Mouse (Mus musculus) Patski (cell line): ENCODE data around the gene Slc25a48. TPM values are rescaled to one million over a fixed set of nuclear protein-coding genes. Genes with fewer than 3 reads are reported as not detected.

Experiments
- ATAC-seq: fragments of 100-300 bp; one replicate; pipeline ENCODE4 v1.8.0; 2021
- CTCF ChIA-PET: fragments of 350-600 bp; sonication (Branson Sonifier 250); formaldehyde crosslinking; loops from one replicate; lab custom pipeline; 2022; ENCODE audit warnings: inconsistent platforms; lab: Charles Lee
- POLR2A ChIA-PET: fragments of 350-600 bp; sonication (Branson Sonifier 250); formaldehyde crosslinking; loops from one replicate; lab custom pipeline; 2022; ENCODE audit warnings: antibody characterized with exemption, inconsistent platforms; lab: Charles Lee
- DNase-seq: peaks from one replicate; pipeline ENCODE4 v3.0.0-alpha.2; 2011; ENCODE audit warnings: low read depth, low spot score
- H3K27me3 ChIP-seq: fragments of 371-371 bp; one replicate; pipeline ENCODE4 v1.5.1; 2021
- CTCF ChIP-seq: fragments of 100-300 bp; IDR thresholded peaks from one replicate; pipeline ENCODE4 v1.5.1; 2021
- in situ Hi-C: fragments of 300-500 bp; cut with MboI; formaldehyde crosslinking; loops from 3 replicates; pipeline ENCODE4 v1.11.1; 2018; ENCODE audit warnings: low pct_unique_long_range_greater_than_20kb, mixed read lengths
- polyA plus RNA-seq: library from polyadenylated mRNA; unstranded; gene quantifications from one replicate; pipeline ENCODE4 v1.2.3, GENCODE M21; 2021

Gene Slc25a48
- polyA plus RNA-seq, 1 experiment from 2014 or later: 1.1 TPM

GRCm38 (mm10) chr13:56425931-56426330 is 12.2 kb upstream of the Slc25a48 start:
- DNase-seq (no peak), ATAC-seq (no peak)
- no peaks in the 10 kb centered on the region for H3K27me3 ChIP-seq
- ChIA-PET CTCF (interaction anchor here (1.9 kb wide), 1 partner anchor 147 kb away, joined by 8 read pairs; no protein-coding TSS in a partner anchor), POLR2A (no interaction called here)
- in situ Hi-C loops: loop anchor here (5.0 kb wide), 2 partner anchors 144 to 224 kb away; no protein-coding TSS in a partner anchor
- TF ChIP-seq CTCF: no peak

- no peaks in the 10 kb centered on the region for H3K27me3 ChIP-seq
- ChIA-PET CTCF (interaction anchor here (1.9 kb wide), 1 partner anchor 147 kb away, joined by 8 read pairs; no protein-coding TSS in a partner anchor), POLR2A (no interaction called here)
- DNase-seq: no peak
- no peak for ATAC-seq
- no peak for TF ChIP-seq CTCF
- in situ Hi-C loops: loop anchor here (5.0 kb wide), 2 partner anchors 144 to 224 kb away; no protein-coding TSS in a partner anchor
Observed at GRCm38 (mm10) chr13:56426365-56426764, 11.8 kb upstream of the Slc25a48 start, which contains the start of gene Gm3045. Gm3045 (plus strand) TSS chr13:56426594.

- DNase-seq (no peak), ATAC-seq (peak; percentile 66)
- in situ Hi-C loops: loop anchor here (5.0 kb wide), 2 partner anchors 147 to 227 kb away; no protein-coding TSS in a partner anchor
- no peaks in the 10 kb centered on the region for H3K27me3 ChIP-seq
- TF ChIP-seq CTCF: no peak
- CTCF ChIA-PET: interaction anchor here (1.0 to 2.1 kb wide), 6 partner anchors 99 to 231 kb away, joined by 3 to 12 read pairs (median 6); no protein-coding TSS in a partner anchor
- POLR2A ChIA-PET: no interaction called here
Observed at GRCm38 (mm10) chr13:56428724-56429500, 9.2 kb upstream of the Slc25a48 start.

GRCm38 (mm10) chr13:56432496-56432895 is 5.7 kb upstream of the Slc25a48 start:
- ChIA-PET CTCF (interaction anchor here (1.1 kb wide), 1 partner anchor 24 kb away, joined by 5 read pairs; no protein-coding TSS in a partner anchor), POLR2A (no interaction called here)
- in situ Hi-C loops: no loop called here
- no peaks in the 10 kb centered on the region for H3K27me3 ChIP-seq
- no peak for TF ChIP-seq CTCF
- ATAC-seq: no peak
- DNase-seq: no peak

- POLR2A ChIA-PET: no interaction called here
- in situ Hi-C loops: no loop called here
- ATAC-seq (no peak), DNase-seq (no peak)
- H3K27me3 ChIP-seq: no peaks in the 10 kb centered on the region
- TF ChIP-seq CTCF: no peak
- CTCF ChIA-PET: interaction anchor here (1.0 to 1.5 kb wide), 4 partner anchors 25 to 160 kb away, joined by 3 to 5 read pairs (median 3); no protein-coding TSS in a partner anchor
Observed at GRCm38 (mm10) chr13:56433466-56433865, 4.7 kb upstream of the Slc25a48 start.

GRCm38 (mm10) chr13:56434311-56434751 is 3.8 kb upstream of the Slc25a48 start:
- no peaks in the 10 kb centered on the region for H3K27me3 ChIP-seq
- DNase-seq (no peak), ATAC-seq (peak; percentile 56)
- TF ChIP-seq CTCF: no peak
- in situ Hi-C loops: no loop called here
- ChIA-PET POLR2A (interaction anchor here (0.6 kb wide), 1 partner anchor 28 kb away, joined by 4 read pairs; no protein-coding TSS in a partner anchor), CTCF (interaction anchor here (1.0 to 1.5 kb wide), 2 partner anchors 27 to 160 kb away, joined by 3 read pairs; no protein-coding TSS in a partner anchor)

GRCm38 (mm10) chr13:56435615-56436287 is 2.4 kb upstream of the Slc25a48 start:
- DNase-seq (no peak), ATAC-seq (no peak)
- ChIA-PET CTCF (no interaction called here), POLR2A (no interaction called here)
- TF ChIP-seq CTCF: no peak
- in situ Hi-C loops: no loop called here
- H3K27me3 ChIP-seq: no peaks in the 10 kb centered on the region

GRCm38 (mm10) chr13:56443411-56443810 is 5.3 kb downstream of the Slc25a48 start:
- ChIA-PET POLR2A (no interaction called here), CTCF (interaction anchor here (1.1 kb wide), 1 partner anchor 14 kb away, joined by 3 read pairs; no protein-coding TSS in a partner anchor)
- in situ Hi-C loops: no loop called here
- ATAC-seq: peak; percentile 65
- TF ChIP-seq CTCF: no peak
- DNase-seq: no peak
- no peaks in the 10 kb centered on the region for H3K27me3 ChIP-seq

- ATAC-seq (peak; percentile 82), DNase-seq (peak; percentile 67)
- CTCF ChIA-PET: no interaction called here
- POLR2A ChIA-PET: no interaction called here
- in situ Hi-C loops: no loop called here
- no peak for TF ChIP-seq CTCF
- H3K27me3 ChIP-seq: no peaks in the 10 kb centered on the region
Observed at GRCm38 (mm10) chr13:56444112-56444511, 6.0 kb downstream of the Slc25a48 start.

- DNase-seq (no peak), ATAC-seq (no peak)
- no peak for TF ChIP-seq CTCF
- ChIA-PET POLR2A (no interaction called here), CTCF (no interaction called here)
- in situ Hi-C loops: no loop called here
- no peaks in the 10 kb centered on the region for H3K27me3 ChIP-seq
Observed at GRCm38 (mm10) chr13:56444996-56445395, 6.8 kb downstream of the Slc25a48 start.
